Mouse (Mus musculus) retina, postnatal 7 days (tissue): ENCODE measurements around the gene Atp5mpl.
"Not testable (repeated sequence)": the region's sequence is repeated elsewhere in the genome, so short reads cannot be mapped to it uniquely, and the experiment has no call there.

Source experiments
- DNase-seq: peaks from one replicate; pipeline ENCODE4 v3.0.0-alpha.2; 2012; ENCODE audit warnings: low read depth, low spot score

Gene Atp5mpl

DNA sequence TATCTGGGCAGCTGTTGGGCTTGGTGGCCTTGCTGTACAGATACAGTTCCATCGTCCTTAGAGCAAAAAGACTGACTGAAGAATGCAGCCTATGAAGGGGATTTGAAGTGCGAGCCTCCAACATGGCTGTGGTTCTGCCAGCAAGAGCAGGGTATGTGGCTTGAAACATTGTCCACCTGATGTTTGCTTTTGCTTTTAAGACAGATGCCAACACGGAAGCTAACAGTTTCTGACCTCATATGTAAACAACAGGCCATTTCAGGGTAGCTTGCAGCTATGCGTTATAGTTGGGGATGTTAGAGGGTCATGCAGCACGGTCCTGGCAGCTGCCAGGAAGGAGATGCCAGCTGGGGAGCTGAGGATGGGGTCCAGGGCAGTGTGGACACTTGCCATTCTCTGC lies 16.3 kb downstream of the Atp5mpl start:
- DNase-seq, result no peak

- DNase-seq, result no peak
These were observed 20.1 kb downstream of the Atp5mpl start for GRCm38 (mm10) chr12:111946716-111947115.

GRCm38 (mm10) chr12:111945765-111946655 lies 20.8 kb downstream of the Atp5mpl start:
- DNase-seq, result not testable (repeated sequence)

DNA sequence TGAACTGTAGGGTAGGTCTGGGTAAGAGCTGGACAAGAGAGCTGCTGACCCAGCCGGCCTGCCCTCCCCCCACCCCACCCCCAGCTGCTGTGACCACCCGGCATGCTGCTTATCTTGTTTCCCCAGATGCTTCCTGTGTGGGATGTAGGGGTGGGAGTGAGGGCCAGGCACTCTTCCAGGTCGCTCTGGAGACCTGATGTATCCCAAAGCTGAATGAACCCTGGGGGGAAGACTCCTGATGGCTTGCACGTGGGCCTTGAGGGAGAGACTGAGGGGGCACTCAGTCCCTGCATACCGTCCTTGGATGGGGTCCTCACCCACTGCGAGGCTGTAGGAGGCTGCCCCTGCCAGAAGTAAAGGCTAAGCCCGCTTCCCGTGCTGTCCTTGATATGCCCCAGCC lies 21.7 kb downstream of the Atp5mpl start:
- no peak for DNase-seq

GRCm38 (mm10) chr12:111944065-111944987 lies 22.5 kb downstream of the Atp5mpl start:
- DNase-seq, result not testable (repeated sequence)

GRCm38 (mm10) chr12:111943421-111944064 lies 23.2 kb downstream of the Atp5mpl start:
- DNase-seq, result no peak

GRCm38 (mm10) chr12:111938623-111939177 lies 28.1 kb downstream of the Atp5mpl start:
- DNase-seq, result no peak

DNA sequence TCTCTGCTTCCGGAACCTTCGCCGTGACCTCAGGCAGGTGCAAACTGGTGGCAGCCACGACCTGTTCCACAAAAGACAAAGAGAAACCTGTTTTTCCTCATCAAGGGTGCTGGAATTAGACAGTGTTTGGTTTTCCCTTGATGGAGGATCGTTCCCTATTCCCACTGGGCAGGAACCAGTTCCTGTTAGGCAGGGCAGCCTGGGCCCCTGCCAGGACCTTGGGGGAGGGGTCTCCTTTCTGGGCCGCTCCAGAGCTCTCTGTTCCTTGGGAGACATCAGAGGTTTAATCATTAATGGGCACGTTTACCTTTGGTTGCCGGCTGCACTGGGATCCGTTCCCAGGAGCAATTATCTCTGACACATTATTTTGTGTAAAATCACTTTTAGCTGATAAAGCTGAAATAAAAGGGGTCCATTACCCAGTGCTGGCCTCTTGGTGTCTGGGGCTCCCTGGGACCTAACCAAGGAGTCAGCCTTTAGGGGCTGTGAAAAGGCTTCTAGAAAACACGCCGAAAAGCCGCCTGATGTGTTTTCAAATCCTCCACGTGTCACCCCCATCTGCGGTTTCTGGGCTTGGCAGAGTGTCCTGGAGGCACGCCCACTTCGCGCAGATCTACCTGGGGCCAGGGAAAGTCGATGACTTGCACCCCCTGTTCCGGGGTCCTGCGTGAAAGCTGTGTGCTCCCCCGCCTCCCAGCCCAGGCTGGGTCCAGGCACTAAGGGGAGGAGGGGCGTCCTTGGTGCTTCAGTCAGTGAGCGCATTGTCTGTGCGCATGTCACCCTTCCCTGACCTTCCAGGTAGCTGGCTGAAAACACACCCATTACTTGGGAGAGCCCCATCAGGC lies 29.8 kb downstream of the Atp5mpl start:
- no peak for DNase-seq

GRCm38 (mm10) chr12:111933971-111934370 lies 32.8 kb downstream of the Atp5mpl start:
- DNase-seq, result no peak

DNA sequence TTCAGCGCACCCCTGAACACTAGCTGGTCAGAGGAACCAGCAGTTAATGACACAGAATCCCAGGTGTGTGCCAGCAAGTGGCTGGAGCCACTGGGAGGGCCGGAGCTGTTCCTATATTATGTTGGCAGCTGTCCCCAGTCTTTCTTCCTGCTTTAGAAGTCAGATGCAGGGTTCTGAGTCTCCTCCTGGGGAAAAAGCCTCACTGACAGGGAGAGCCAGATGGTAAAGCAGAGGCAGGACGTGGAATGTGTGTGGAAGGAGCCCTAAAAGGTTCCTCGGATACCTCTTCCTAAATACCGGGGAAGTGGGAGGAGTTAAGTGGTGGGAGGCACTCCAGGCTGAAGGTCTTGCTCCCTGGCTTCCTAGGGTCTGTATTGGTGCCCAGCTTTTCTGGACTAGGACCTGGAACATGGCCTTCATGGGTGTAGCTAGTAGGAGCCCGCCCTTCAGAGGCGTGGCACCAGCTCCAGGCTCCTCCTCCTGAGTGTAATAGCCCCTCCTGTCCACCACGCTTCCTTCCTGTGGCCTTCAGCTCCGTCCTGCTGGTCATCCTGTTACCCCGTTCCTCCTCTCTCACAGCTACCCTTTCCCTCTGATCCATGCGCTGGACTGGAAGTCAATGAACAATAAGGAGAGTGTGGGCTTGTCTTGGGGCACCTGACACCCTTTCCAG lies 33.6 kb downstream of the Atp5mpl start:
- DNase-seq, result no peak

GRCm38 (mm10) chr12:111932513-111932912 lies 34.3 kb downstream of the Atp5mpl start:
- DNase-seq, result no peak

DNA sequence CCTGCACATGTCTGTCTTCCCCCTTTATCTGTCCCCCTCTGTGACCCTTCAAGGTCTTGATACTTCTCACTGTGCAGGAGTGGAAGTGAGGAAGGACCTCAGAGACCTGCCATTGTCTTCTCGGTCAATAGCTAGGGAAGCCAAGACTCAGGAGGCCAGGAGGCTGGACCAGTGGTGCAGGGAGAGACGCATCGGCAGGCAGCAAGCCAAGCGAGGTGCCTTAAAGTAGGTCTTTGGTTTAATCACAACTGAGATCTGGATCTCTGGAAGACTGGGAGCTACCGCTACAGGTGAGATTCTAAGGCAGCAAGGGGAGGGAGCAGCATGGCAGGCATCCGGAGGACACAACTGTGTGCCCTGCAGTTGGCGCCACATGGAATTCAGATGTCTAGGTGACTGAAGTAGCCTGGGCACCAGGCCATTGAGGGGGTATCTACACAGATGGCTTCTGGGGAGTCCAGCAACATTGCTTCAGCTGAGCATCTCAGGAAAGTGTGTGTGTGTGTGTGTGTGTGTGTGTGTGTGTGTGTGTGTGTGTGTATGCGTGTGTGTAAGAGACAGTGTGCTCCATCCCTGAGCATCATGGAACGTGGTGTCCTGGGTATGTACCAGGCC lies 35.3 kb downstream of the Atp5mpl start:
- no peak for DNase-seq

DNA sequence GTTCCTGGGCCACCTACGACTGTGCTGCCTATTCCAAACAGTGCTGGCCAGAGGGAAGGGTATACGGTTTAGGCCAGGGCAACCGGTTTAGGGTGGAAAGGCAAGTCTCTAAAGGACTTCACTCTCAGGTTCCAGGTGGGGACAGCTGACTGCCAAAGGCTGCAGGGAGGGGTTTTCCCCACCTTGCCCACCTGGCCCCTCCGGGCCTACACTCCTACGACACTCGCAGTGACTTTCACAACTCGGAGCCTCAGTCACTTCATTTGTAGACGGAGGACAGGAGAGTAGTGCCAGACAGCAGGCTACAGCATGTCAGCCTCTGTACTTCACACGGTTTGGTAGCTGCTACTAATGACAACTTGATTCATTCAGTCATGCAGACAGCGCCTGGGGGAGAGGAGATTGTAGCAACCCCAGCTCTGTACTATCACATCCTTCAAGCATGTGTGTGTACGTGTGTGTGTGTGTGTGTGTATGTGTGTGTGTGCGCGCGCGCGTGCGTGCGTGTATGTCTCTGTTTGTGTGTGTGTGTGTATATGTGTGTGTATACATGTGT lies 38.3 kb downstream of the Atp5mpl start:
- DNase-seq, result no peak

- DNase-seq, result no peak
These were observed 39.4 kb downstream of the Atp5mpl start for GRCm38 (mm10) chr12:111927338-111927737.

DNA sequence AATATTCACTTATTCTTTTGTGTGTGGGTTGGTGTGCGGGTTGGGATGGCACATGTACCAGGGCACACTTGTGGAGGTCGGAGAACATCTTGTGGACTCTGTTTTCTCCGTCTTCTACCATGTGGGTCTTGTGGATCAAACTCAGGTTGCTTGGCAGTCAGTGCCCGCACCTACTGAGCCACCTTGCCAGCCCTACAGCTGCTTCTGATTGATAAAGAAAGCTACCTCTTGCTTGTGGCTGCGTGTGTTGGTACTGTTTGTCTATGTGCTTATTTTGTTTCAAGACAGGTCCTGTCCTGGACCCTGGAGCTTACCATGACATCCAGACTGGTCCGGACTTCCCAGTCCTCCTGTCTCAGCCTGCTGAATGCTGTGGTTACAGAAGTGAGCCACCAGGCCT lies 43.7 kb downstream of the Atp5mpl start:
- DNase-seq, result no peak

DNA sequence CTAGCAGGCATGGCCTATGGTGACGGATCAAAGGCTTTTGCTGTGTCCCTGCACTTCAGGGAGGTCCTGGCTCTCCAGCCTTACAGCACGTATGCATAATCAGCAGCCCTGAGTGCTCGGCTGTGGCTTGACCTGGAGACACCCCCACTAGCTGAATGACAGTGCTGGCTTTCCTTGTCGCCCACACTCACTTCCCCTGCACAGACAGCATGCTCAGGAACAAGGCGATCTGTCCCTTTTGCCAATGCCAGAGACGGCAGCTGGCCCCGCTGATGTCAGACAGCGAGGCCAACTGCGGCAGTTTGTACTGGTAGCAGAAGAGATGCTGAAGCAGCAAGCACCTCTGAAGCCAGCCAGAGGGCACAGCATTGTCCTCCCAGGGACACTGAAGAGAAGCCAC lies 46.7 kb downstream of the Atp5mpl start:
- DNase-seq, result no peak

DNA sequence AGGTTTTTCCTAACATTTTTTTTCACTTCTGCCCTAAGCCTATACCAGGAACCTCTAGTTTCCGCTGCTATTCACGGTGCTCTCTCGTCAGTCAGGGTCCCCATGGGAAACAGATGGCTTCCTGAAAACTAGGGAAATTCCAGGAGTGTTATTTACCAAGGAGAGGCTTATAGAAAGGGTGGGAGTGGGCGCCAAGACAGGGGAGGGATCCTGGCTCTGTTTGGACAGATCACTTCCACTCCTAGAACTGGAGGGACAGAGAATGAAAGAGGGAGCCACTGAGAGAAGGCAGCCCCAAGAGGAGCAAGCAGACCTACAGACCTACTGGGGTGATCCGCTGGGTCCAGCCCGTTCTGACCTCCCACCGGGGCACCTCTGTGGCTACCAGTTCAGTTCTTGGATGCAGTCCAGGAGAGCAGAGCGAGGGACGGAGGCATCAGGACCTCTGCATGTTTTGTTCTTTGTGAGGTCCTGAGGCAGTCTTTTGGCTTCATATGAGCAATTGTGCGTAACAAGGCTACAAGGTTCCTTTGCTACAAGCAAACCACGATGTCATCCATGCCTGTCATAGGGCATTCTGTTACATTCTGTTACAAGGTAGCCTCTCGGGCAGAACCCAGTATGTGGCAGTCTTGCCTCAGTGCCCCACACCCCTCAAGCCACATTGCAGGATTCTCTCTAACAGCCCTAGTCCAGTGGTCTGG lies 50.1 kb downstream of the Atp5mpl start:
- no peak for DNase-seq

- no peak for DNase-seq
These were observed 51.0 kb downstream of the Atp5mpl start for GRCm38 (mm10) chr12:111915781-111916180.

DNA sequence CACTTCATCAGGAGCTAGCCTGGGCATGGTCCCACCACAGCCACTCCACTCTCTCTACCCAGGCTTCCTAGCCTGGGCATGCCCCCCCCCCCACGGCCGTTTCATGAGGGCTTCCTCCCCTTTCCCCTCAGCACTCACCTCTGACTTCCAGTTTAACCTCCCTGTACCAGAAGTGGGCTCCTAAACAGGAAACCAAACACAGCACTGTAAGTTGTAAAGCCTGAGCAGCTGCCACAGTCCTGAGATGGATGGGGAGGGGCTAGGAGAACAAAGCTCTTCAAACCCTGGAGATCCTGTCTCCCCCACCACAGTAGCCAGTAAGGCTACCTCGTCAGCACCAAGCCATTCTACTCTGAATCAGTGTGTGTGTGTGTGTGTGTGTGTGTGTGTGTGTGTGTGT lies 52.7 kb downstream of the Atp5mpl start:
- DNase-seq, result no peak
